Mouse (Mus musculus): ENCODE measurements around the gene Psph. TPM values are rescaled to one million over a fixed set of nuclear protein-coding genes. Genes with fewer than 3 reads are reported as not detected.

The Psph gene
- polyA plus RNA-seq (2012; rRNA removed; ENCODE audit: low replicate concordance) = 10.3 and 17.4 TPM in 2 replicates

DNA sequence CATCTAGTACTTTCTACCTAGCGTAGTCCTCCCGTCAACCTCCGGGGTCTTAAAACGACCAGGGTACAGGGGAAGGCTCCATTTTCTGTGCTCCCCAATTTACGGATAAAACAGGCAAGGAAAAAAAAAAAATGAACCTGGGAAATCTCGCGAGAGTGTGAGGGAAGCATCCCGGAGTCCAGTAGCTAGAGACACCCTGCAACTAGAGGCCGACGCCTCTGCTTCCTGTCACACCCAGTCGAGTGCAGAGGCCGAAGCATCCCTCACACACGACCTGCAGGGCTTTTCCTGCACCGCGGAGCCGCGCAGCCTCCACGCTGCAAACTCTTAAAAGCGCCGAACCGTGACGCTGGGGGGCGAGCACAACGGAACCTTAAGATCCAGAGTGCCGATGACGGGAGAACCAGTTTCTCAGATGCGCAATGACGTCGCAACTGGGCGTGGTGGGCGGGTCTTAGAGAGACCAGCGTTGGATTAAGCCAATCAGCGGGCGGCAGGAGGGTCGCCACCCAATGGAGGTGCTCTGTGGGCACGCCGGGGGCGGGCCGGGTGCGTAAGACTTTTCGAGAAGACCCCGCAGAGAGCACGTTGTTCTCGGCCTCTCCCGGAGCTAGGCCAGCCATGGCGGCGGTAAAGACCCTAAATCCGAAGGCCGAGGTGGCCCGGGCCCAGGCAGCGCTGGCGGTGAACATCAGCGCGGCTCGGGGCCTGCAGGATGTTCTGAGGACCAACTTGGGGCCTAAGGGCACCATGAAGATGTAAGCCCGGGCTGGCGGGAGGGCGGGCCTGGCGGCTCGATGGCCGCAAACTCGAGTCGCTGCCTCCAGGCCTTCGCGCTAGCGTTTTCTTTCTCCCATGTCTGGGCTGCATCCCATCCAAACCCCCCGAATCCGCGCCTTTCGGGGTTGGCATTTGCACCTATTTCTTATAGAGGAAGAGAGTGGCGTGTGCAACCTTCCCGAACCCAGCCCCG, at the start of gene Psph:
TSS of gene Psph (minus strand) at position 632 of the 973 bp plus-strand sequence.

GRCm38 (mm10) chr5:129724834-129725773, 62.1 kb downstream of the Psph start, which contains the start of gene Nipsnap2:
TSS of gene Nipsnap2 (plus strand) at chr5:129725063.

Other genes with a start within 250 kb of the Psph start
- 3.0 and 6.7 TPM in 2 replicates for gene Mmp17, start 203.3 kb downstream of the Psph start, polyA plus RNA-seq (2012; rRNA removed; ENCODE audit: low replicate concordance)
- 0.21 and 0.41 TPM in 2 replicates for gene Zfp11, start 117.3 kb downstream of the Psph start, polyA plus RNA-seq (2012; rRNA removed; ENCODE audit: low replicate concordance)
- not detected in 2 replicates for gene Sept14, start 78.9 kb downstream of the Psph start, polyA plus RNA-seq (2012; rRNA removed; ENCODE audit: low replicate concordance)
- 19.4 and 49.4 TPM in 2 replicates for gene Mrps17, start 72.0 kb downstream of the Psph start, polyA plus RNA-seq (2012; rRNA removed; ENCODE audit: low replicate concordance)
- 8.9 and 16.3 TPM in 2 replicates for gene Nipsnap2, start 62.4 kb downstream of the Psph start, polyA plus RNA-seq (2012; rRNA removed; ENCODE audit: low replicate concordance)
- gene Sumf2, start 59.5 kb upstream of the Psph start, polyA plus RNA-seq (2012; rRNA removed; ENCODE audit: low replicate concordance) = 4.2 and 4.8 TPM in 2 replicates
- 2,820 and 3,839 TPM in 2 replicates for gene Chchd2, start 100.0 kb upstream of the Psph start, polyA plus RNA-seq (2012; rRNA removed; ENCODE audit: low replicate concordance)
- 0.21 and 0.55 TPM in 2 replicates for gene Zbed5, start 108.3 kb upstream of the Psph start, polyA plus RNA-seq (2012; rRNA removed; ENCODE audit: low replicate concordance)
- 0.06 and 0.39 TPM in 2 replicates for gene Phkg1, start 111.1 kb upstream of the Psph start, polyA plus RNA-seq (2012; rRNA removed; ENCODE audit: low replicate concordance)
- 3.3 and 4.1 TPM in 2 replicates for gene Nupr1l, start 121.1 kb upstream of the Psph start, polyA plus RNA-seq (2012; rRNA removed; ENCODE audit: low replicate concordance)
- 6.6 and 11.2 TPM in 2 replicates for gene Vkorc1l1, start 154.5 kb upstream of the Psph start, polyA plus RNA-seq (2012; rRNA removed; ENCODE audit: low replicate concordance)
- gene Gusb, start 215.6 kb upstream of the Psph start, polyA plus RNA-seq (2012; rRNA removed; ENCODE audit: low replicate concordance) = 10.1 and 18.6 TPM in 2 replicates
- gene Asl, start 241.8 kb upstream of the Psph start, polyA plus RNA-seq (2012; rRNA removed; ENCODE audit: low replicate concordance) = 26.2 and 43.8 TPM in 2 replicates
- gene Crcp, start 241.8 kb upstream of the Psph start, polyA plus RNA-seq (2012; rRNA removed; ENCODE audit: low replicate concordance) = 3.9 and 4.3 TPM in 2 replicates

Data from duodenum, adult 2 months (tissue).